Mouse (Mus musculus) neutrophil, adult 5-6 weeks (primary cell): Measurements from ENCODE around the gene Nedd9. TPM values are rescaled to one million over a fixed set of nuclear protein-coding genes. Genes with fewer than 3 reads are reported as not detected.
"Not testable (repeated sequence)": the region's sequence is repeated elsewhere in the genome, so short reads cannot be mapped to it uniquely, and the experiment has no call there.

Experiments used
- ATAC-seq: fragments of 151-379, 151-347 bp; 2 replicates; pipeline ENCODE4 v1.8.0; 2017; ENCODE audit warnings: mild to moderate bottlenecking, moderate TSS enrichment; ENCODE audit not compliant: insufficient number of reproducible peaks, poor library complexity, low FRiP score, severe bottlenecking; ENCODE audit errors: extremely low read depth
- total RNA-seq: library from RNA; stranded (forward); fragments of 200-1000 nt; gene quantifications from 2 replicates; pipeline ENCODE4 v1.2.3, GENCODE M21; 2017

Nedd9 gene
- total RNA-seq, 1 experiment from 2014 or later, result 234 TPM

GRCm38 (mm10) chr13:41293595-41293994, 193.6 kb downstream of the Nedd9 start:
- no peak for ATAC-seq

- 0 out of 2 replicates have a peak, but pooled peaks have one; percentile 23 for ATAC-seq
Measured at GRCm38 (mm10) chr13:41291466-41291974, 195.6 kb downstream of the Nedd9 start.

DNA sequence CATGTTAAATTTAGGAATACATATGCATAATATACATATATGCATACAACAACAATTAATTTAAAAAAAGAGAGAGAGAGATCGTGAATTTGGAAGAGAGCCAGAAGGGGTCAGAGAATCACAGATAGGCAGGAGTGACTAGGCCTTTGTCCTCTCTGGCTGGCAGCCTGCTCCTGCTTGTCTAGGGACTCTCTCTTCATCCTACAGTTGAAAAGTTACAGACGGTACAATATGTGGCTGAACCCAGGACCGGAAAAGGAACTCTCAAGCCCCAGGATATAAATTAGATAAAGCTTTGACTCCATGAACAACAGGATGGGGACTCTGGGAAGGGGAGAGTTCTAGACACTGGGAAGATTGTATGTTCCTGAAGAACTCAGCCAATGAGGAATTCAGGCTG, 200.9 kb downstream of the Nedd9 start:
- ATAC-seq, result no peak

DNA sequence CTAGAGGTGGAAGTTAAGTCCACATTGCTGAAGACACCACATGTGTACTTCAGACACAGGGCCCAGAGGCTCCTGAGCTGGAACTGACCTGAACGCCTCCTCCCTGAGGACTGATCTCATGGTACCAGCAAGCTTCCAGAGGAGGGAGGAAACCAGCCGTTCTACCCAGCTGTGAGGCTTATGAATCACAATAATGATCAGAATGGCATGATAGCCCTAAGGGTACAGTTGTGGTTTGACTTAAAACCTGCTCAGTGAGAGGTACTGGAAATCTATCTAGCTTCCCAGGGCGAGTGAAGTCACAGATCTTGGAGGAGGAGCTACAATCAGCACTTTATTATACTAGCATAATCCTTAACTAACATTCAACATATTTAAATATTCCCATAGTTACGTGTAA, 201.7 kb downstream of the Nedd9 start:
- ATAC-seq, result no peak

GRCm38 (mm10) chr13:41283256-41283655, 203.9 kb downstream of the Nedd9 start:
- ATAC-seq, result peak; percentile 69; the same call in 1 of the 2 replicates

DNA sequence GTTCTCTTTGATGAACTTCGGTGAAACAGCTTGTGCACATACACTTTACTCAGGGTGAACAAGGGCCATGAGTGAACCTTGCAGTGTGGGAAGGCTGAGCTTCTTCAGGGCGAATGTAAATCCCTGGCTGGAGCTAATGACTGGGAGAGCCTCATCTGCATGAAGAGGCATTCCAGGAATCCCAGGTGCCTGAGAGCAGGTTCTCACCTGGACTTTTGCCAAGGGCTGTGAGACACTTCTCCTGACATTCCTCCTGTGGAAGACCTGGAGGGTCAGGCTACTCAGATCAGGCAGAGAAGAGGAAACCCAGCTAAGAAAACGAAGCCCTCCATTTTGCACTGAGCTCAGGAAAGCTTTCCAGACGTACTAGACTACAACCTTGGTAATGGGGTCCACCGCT, 206.5 kb downstream of the Nedd9 start:
- ATAC-seq, result no peak

- no peak for ATAC-seq
Measured at GRCm38 (mm10) chr13:41273927-41274650, 213.1 kb downstream of the Nedd9 start, which contains the start of gene Gm17364. Gene Gm17364 (minus strand): TSS chr13:41273977.

- ATAC-seq, result no peak
Measured at GRCm38 (mm10) chr13:41267827-41268408, 219.2 kb downstream of the Nedd9 start.

GRCm38 (mm10) chr13:41263304-41264006, 223.7 kb downstream of the Nedd9 start:
- no peak for ATAC-seq

DNA sequence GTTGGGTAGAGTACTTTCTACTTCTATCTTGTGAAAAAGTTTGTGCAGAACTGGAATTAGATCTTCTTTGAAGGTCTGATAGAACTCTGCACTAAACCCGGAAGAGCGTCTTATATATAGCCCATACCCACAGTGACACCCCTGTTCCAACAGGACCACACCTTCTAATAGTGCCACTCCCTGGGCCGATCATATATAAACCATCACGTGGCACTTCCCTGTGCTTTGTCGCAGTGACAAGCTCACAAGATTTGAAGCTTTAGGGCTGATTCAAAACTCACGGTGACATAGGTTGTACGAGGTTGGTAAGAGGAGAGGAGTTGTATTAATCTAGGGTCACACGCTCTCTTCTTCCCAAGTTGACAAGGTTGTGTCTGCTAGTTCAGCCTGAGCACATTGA, 225.5 kb downstream of the Nedd9 start:
- not testable (repeated sequence) for ATAC-seq

Other genes with a start within 250 kb of the Nedd9 start
- 5.4 and 6.3 TPM in 2 replicates for gene Smim13, start 237.5 kb downstream of the Nedd9 start, total RNA-seq
- gene Gm17364, start 213.4 kb downstream of the Nedd9 start, total RNA-seq, result not detected in 2 replicates
- gene Tmem170b, start 118.5 kb upstream of the Nedd9 start, total RNA-seq, result 21.0 and 22.5 TPM in 2 replicates